Mouse (Mus musculus): ENCODE data around the gene Cxcl12. TPM values are rescaled to one million over a fixed set of nuclear protein-coding genes. Genes with fewer than 3 reads are reported as not detected.

Gene Cxcl12
- polyA plus RNA-seq, 2 experiments: 41.3 to 43.6 TPM

DNA sequence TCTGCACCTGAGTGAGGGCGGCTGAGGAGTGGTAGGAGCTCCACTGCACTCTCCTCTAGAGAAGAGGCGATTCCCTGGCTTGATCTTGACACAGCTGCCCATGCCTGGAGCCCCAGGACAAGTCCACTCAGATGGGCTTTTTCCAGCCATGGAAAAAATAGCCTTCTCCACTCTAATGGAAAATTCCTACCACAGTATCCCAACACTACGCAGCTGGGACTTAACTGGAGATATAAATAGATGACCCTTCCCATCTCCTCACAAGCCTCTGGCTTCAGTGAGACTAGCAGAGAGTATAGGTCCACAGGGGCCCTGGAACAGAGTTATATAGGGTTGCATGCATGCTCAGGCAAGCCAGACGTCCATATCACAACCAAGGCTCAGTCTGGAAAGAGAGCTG, 33.8 kb upstream of the Cxcl12 start:
- no peak overlapping the region for H3K27ac ChIP-seq
- ATAC-seq (ENCODE audit: insufficient read depth) (no peak), DNase-seq (ENCODE audit: low read depth in 3 of 3, low spot score in 3 of 3) (no peak)
- H3K9ac ChIP-seq (replicated peaks): no peak overlapping the region
- no peak overlapping the region for H3K4me3 ChIP-seq (ENCODE audit: insufficient read depth in 1 of 2, low read depth in 2 of 2, low read length in 2 of 2)
- no peak for TF ChIP-seq EP300 (IDR thresholded peaks at IDR 0.05; ENCODE audit: low read depth)
- no peak for TF ChIP-seq CTCF (IDR thresholded peaks at IDR 0.05; ENCODE audit: low read depth)
- H3K4me1 ChIP-seq (replicated peaks; ENCODE audit: control insufficient read depth in 2 of 2, insufficient read depth in 2 of 2, low read length in 1 of 2): no peaks in the 10 kb centered on the region
- H3K36me3 ChIP-seq (replicated peaks; ENCODE audit: control insufficient read depth, insufficient read depth, low read depth): no peaks in the 10 kb centered on the region
- WGBS (ENCODE audit: insufficient replicate concordance): 45% methylated on average over 4 of the region's 4 CpGs
- H3K4me2 ChIP-seq (ENCODE audit: low read depth): no peak overlapping the region
- no peaks in the 10 kb centered on the region for H3K27me3 ChIP-seq (ENCODE audit: control insufficient read depth, insufficient read depth, low read length)
- no peaks in the 10 kb centered on the region for H3K9me3 ChIP-seq (ENCODE audit: control insufficient read depth, low read length)

DNA sequence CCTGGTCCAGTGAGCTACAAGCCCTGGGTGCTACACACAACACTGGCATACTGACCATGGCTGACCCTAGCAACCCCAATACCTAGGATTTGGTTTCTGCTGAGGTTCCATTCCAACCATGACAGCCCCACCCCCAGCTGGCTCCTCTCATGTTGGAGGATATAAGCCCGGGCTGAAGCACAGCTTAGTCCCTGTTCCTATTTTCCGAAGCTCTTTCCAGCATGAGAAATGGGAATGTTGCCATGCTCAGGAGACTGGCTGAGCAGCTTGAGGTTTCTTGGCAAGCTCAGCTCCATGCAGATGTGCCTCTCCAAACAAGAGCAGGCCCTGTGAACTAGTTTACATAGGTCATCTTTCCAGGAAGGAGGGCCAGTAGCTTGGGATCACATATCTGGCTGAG, 30.6 kb upstream of the Cxcl12 start:
- H3K27me3 ChIP-seq (ENCODE audit: control insufficient read depth, insufficient read depth, low read length): no peaks in the 10 kb centered on the region
- no peak for ATAC-seq (ENCODE audit: insufficient read depth)
- H3K4me1 ChIP-seq (replicated peaks; ENCODE audit: control insufficient read depth in 2 of 2, insufficient read depth in 2 of 2, low read length in 1 of 2): no peaks in the 10 kb centered on the region
- H3K4me3 ChIP-seq (ENCODE audit: insufficient read depth in 1 of 2, low read depth in 2 of 2, low read length in 2 of 2): no peak overlapping the region
- no peak for DNase-seq (ENCODE audit: low read depth in 3 of 3, low spot score in 3 of 3)
- H3K36me3 ChIP-seq (replicated peaks; ENCODE audit: control insufficient read depth, insufficient read depth, low read depth): no peaks in the 10 kb centered on the region
- H3K9me3 ChIP-seq (ENCODE audit: control insufficient read depth, low read length): no peaks in the 10 kb centered on the region
- TF ChIP-seq CTCF (IDR thresholded peaks at IDR 0.05; ENCODE audit: low read depth) (no peak), EP300 (IDR thresholded peaks at IDR 0.05; ENCODE audit: low read depth) (no peak)
- H3K4me2 ChIP-seq (ENCODE audit: low read depth): no peak overlapping the region
- H3K27ac ChIP-seq: no peak overlapping the region
- whole genome bisulfite sequencing (ENCODE audit: insufficient replicate concordance): 75% methylated on average over 2 of the region's 2 CpGs
- no peak overlapping the region for H3K9ac ChIP-seq (replicated peaks)

DNA sequence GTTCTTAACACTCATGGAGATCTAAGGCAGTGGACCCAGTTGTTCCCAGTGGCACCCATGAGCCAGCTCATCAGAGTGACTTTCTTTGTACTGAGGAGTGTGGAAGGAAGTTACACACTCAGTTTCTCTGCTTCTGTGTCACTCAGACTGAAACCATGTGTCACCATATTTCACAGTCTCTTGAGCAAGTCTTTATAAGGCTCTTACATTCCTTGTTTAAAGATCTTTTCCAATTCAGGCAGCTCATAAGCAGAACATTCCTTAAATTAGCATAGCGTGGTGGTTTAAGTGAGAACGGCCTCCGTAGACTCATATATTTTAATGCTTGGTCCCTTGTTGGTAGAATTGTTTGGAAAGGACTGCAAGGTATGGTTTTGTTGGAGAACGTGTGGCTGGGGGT, 27.4 kb upstream of the Cxcl12 start:
- no peak overlapping the region for H3K9ac ChIP-seq (replicated peaks)
- H3K4me2 ChIP-seq (ENCODE audit: low read depth): no peak overlapping the region
- no peaks in the 10 kb centered on the region for H3K36me3 ChIP-seq (replicated peaks; ENCODE audit: control insufficient read depth, insufficient read depth, low read depth)
- no peak for TF ChIP-seq EP300 (IDR thresholded peaks at IDR 0.05; ENCODE audit: low read depth)
- TF ChIP-seq CTCF (IDR thresholded peaks at IDR 0.05; ENCODE audit: low read depth): no peak
- no peaks in the 10 kb centered on the region for H3K9me3 ChIP-seq (ENCODE audit: control insufficient read depth, low read length)
- no peaks in the 10 kb centered on the region for H3K4me1 ChIP-seq (replicated peaks; ENCODE audit: control insufficient read depth in 2 of 2, insufficient read depth in 2 of 2, low read length in 1 of 2)
- H3K27ac ChIP-seq: no peak overlapping the region
- H3K27me3 ChIP-seq (ENCODE audit: control insufficient read depth, insufficient read depth, low read length): no peaks in the 10 kb centered on the region
- DNase-seq (ENCODE audit: low read depth in 3 of 3, low spot score in 3 of 3) (no peak), ATAC-seq (ENCODE audit: insufficient read depth) (no peak)
- 73% methylated on average over 4 of the region's 4 CpGs for WGBS (ENCODE audit: insufficient replicate concordance)
- no peak overlapping the region for H3K4me3 ChIP-seq (ENCODE audit: insufficient read depth in 1 of 2, low read depth in 2 of 2, low read length in 2 of 2)

DNA sequence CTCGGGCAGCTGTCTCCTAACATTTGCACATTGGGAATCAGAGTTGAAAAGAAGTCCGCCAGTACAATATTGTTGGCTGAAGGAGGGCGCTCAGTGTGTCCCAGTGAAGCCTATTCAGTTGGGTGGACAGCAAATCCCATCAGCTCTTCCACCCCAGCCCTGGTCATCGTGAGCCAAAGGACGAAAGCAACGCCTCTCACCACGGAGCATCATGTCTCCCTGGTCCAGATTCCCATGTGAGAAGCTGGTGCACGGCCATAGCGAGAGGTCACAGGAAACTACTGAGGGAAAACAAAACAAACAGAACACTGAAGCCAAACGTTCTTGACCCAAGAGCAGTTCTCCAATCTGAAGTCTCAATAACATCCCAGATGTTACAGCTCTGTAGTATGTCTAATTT, 21.4 kb upstream of the Cxcl12 start:
- no peak for ATAC-seq (ENCODE audit: insufficient read depth)
- TF ChIP-seq EP300 (IDR thresholded peaks at IDR 0.05; ENCODE audit: low read depth) (no peak), CTCF (IDR thresholded peaks at IDR 0.05; ENCODE audit: low read depth) (no peak)
- Histone ChIP-seq H3K9me3 (ENCODE audit: control insufficient read depth, low read length) (no peaks in the 10 kb centered on the region), H3K27ac (no peak overlapping the region), H3K4me2 (ENCODE audit: low read depth) (no peak overlapping the region), H3K4me1 (replicated peaks; ENCODE audit: control insufficient read depth in 2 of 2, insufficient read depth in 2 of 2, low read length in 1 of 2) (no peaks in the 10 kb centered on the region), H3K9ac (replicated peaks) (no peak overlapping the region), H3K27me3 (ENCODE audit: control insufficient read depth, insufficient read depth, low read length) (no peaks in the 10 kb centered on the region), H3K36me3 (replicated peaks; ENCODE audit: control insufficient read depth, insufficient read depth, low read depth) (no peaks in the 10 kb centered on the region), H3K4me3 (ENCODE audit: insufficient read depth in 1 of 2, low read depth in 2 of 2, low read length in 2 of 2) (no peak overlapping the region)
- 55% methylated on average over 10 of the region's 10 CpGs for WGBS (ENCODE audit: insufficient replicate concordance)
- no peak for DNase-seq (ENCODE audit: low read depth in 3 of 3, low spot score in 3 of 3)

DNA sequence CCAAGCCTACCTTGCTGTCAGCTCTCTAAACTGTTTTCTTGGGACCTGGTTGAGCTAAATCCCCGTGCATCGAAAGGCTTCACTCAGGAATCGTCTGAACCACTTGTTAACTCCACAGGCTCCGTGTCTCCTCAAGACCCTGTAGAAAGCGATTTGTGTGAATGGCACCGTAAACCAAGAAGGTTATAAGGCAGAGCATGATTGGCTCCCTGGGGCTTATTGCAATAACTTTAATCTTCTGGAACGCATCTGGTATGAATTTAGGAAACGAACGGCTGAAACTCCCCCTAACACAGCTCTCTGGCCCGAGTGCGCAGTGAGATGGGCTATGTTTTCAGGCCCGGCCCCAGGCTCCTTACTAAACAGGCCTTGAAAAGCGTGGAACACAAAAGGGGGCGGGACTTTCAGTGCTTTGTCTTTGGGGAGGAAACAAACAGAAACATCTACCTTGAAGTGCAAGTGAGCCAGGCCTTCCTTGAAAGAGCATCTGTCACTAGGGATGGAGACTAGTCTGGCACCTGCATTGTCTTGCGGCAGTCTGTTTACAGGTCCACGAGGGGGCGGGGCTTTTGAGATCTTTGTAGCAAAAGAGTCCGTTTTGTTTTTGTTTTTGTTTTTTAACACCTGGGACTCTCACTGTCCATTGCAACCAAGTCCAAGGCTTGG, 16.7 kb upstream of the Cxcl12 start:
- DNase-seq (ENCODE audit: low read depth in 3 of 3, low spot score in 3 of 3) (no peak), ATAC-seq (ENCODE audit: insufficient read depth) (no peak)
- TF ChIP-seq CTCF (IDR thresholded peaks at IDR 0.05; ENCODE audit: low read depth) (no peak), EP300 (IDR thresholded peaks at IDR 0.05; ENCODE audit: low read depth) (no peak)
- no peaks in the 10 kb centered on the region for H3K4me1 ChIP-seq (replicated peaks; ENCODE audit: control insufficient read depth in 2 of 2, insufficient read depth in 2 of 2, low read length in 1 of 2)
- no peak overlapping the region for H3K9ac ChIP-seq (replicated peaks)
- H3K36me3 ChIP-seq (replicated peaks; ENCODE audit: control insufficient read depth, insufficient read depth, low read depth): no peaks in the 10 kb centered on the region
- no peak overlapping the region for H3K4me3 ChIP-seq (ENCODE audit: insufficient read depth in 1 of 2, low read depth in 2 of 2, low read length in 2 of 2)
- no peak overlapping the region for H3K27ac ChIP-seq
- H3K4me2 ChIP-seq (ENCODE audit: low read depth): no peak overlapping the region
- no peaks in the 10 kb centered on the region for H3K9me3 ChIP-seq (ENCODE audit: control insufficient read depth, low read length)
- H3K27me3 ChIP-seq (ENCODE audit: control insufficient read depth, insufficient read depth, low read length): no peaks in the 10 kb centered on the region
- WGBS (ENCODE audit: insufficient replicate concordance): 23% methylated on average over 18 of the region's 18 CpGs
